In genomic region chr5:91610499-91610898, GRCm38 (mm10) we compare ENCODE assay signal across 23 mouse cellular contexts.
DNase-seq lines count a peak whose midpoint lies in the region; ATAC-seq lines count a peak whose summit lies in the region.
"Had no signal": no experiment of that assay in that cellular context is flagged by ENCODE, and none has a peak within 500 bp of the region (broad histone marks: within the 10 kb centered on the region; RNA-seq: fewer than 3 reads in every experiment).

No protein-coding gene starts in this region.

- no peaks in the 10 kb centered on the region for H3K27me3 ChIP-seq in neural tube, embryonic 15.5 days (replicated peaks)
- H3K27me3 ChIP-seq: embryonic facial prominence, embryonic 12.5 days; forebrain, embryonic 15.5 days; heart, embryonic 15.5 days; hindbrain, embryonic 13.5 days had no signal

- H3K4me2 ChIP-seq in neural tube, embryonic 15.5 days, result no peak overlapping the region
- H3K4me2 ChIP-seq: embryonic facial prominence, embryonic 12.5 days; forebrain, embryonic 15.5 days; heart, embryonic 11.5 days; heart, embryonic 15.5 days; hindbrain, embryonic 13.5 days had no signal

- peak; percentile 78 for ATAC-seq in granulocyte monocyte progenitor cell, adult 5-6 weeks (replicated peaks; ENCODE audit: poor library complexity, severe bottlenecking)
- ATAC-seq in neural tube, embryonic 15.5 days (ENCODE audit: low FRiP score), result no peak
- ATAC-seq: activated CD4-positive, CD25-positive, alpha-beta regulatory T cell, adult 4 months; CD4-positive, CD25-positive, alpha-beta regulatory T cell, adult 4 months; forebrain, embryonic 15.5 days; hindbrain, postnatal 0 days had no signal

- WGBS in neural tube, embryonic 15.5 days, result 97% methylated on average over 2 of the region's 2 CpGs

- H3K9ac ChIP-seq in neural tube, embryonic 15.5 days (replicated peaks), result no peak overlapping the region
- H3K9ac ChIP-seq: embryonic facial prominence, embryonic 12.5 days; forebrain, embryonic 15.5 days; heart, embryonic 15.5 days; hindbrain, embryonic 13.5 days had no signal

- peak; percentile 9 for DNase-seq in lung, postnatal 25 days (ENCODE audit: low spot score)
- no peak for DNase-seq in lung, postnatal 4 days
- peak; percentile 39 for DNase-seq in adipocyte (ENCODE audit: low spot score)
- no peak for DNase-seq in heart, adult 18-20 months
- no peak for DNase-seq in cerebellum, adult 9-11 months
- DNase-seq: adrenal gland, adult 2 months; adrenal gland, postnatal 25 days; B cell, adult 2 months; cerebellum, adult 2 months; cerebellum, postnatal 14 days; gastrocnemius, postnatal 25 days; heart, adult 2 months; heart, postnatal 14 days had no signal

- no peaks in the 10 kb centered on the region for H3K9me3 ChIP-seq in neural tube, embryonic 15.5 days (replicated peaks)
- H3K9me3 ChIP-seq: embryonic facial prominence, embryonic 12.5 days; forebrain, embryonic 15.5 days; heart, embryonic 15.5 days; hindbrain, embryonic 13.5 days had no signal

- H3K4me1 ChIP-seq in neural tube, embryonic 15.5 days, result no peaks in the 10 kb centered on the region
- H3K4me1 ChIP-seq: forebrain, embryonic 15.5 days; hindbrain, embryonic 13.5 days had no signal

- H3K27ac ChIP-seq in neural tube, embryonic 15.5 days (replicated peaks), result no peak overlapping the region
- H3K27ac ChIP-seq: embryonic facial prominence, embryonic 12.5 days; forebrain, embryonic 15.5 days; heart, adult 2 months; heart, embryonic 15.5 days; hindbrain, embryonic 13.5 days; hindbrain, postnatal 0 days had no signal

- H3K36me3 ChIP-seq in neural tube, embryonic 15.5 days, result no peaks in the 10 kb centered on the region
- H3K36me3 ChIP-seq: embryonic facial prominence, embryonic 12.5 days; forebrain, embryonic 15.5 days; heart, embryonic 15.5 days; hindbrain, embryonic 13.5 days had no signal

- H3K4me3 ChIP-seq in neural tube, embryonic 15.5 days (replicated peaks), result no peak overlapping the region
- H3K4me3 ChIP-seq: embryonic facial prominence, embryonic 12.5 days; forebrain, embryonic 15.5 days; heart, adult 2 months; heart, embryonic 15.5 days; hindbrain, embryonic 13.5 days had no signal

Comparison
In these comparisons a context has a peak if more than half of its experiments do, and no peak if none do; other contexts are left out.
1. DNase-seq: peak in lung, postnatal 25 days (single experiment) and adipocyte (single experiment); none in lung, postnatal 4 days (0 of 2), heart, adult 18-20 months (0 of 2) and cerebellum, adult 9-11 months (single experiment).